Mouse (Mus musculus): Measurements from ENCODE around the gene Rabep1. TPM values are rescaled to one million over a fixed set of nuclear protein-coding genes. Genes with fewer than 3 reads are reported as not detected.
"Not testable (repeated sequence)": the region's sequence is repeated elsewhere in the genome, so short reads cannot be mapped to it uniquely, and the experiment has no call there.

Rabep1 gene
- polyA plus RNA-seq, 1 experiment from 2014 or later, result 33.0 TPM

DNA sequence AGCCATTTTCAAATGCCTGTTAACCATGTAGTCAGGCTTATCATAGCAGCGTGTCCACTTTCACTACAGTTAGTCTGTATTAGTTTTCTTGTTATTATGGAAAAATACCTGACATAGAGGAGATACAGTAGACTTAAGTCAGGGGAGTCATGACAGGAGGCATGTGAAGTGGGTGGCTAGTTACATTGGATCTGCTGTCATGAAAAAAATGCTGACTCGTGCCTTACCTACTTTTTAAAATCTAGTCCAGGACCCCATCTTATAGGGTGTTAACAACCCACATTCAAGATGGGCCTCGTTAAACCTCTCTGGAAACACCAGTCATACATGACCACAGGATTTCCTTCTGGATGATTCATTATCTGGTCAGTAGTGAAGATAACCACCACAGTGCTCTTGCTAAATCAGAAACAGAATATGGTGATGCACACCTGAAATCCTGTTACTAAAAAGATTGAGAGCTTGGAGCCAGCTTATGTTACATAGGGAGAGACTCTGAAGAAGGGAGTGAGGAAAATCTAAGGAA, 38.4 kb downstream of the Rabep1 start:
- no peak overlapping the region for H3K4me3 ChIP-seq (ENCODE audit: low read depth, low read length)
- H3K4me2 ChIP-seq (ENCODE audit: low read depth, severe bottlenecking), result no peak overlapping the region
- H3K27me3 ChIP-seq (ENCODE audit: control insufficient read depth, insufficient read depth, low read length), result no peaks in the 10 kb centered on the region
- WGBS, result 91% methylated on average over 3 of the region's 3 CpGs
- H3K4me1 ChIP-seq (ENCODE audit: control insufficient read depth, insufficient read depth, low read length), result no peaks in the 10 kb centered on the region
- no peak for DNase-seq (ENCODE audit: low spot score)
- no peak for ATAC-seq (ENCODE audit: insufficient number of reproducible peaks, low FRiP score, low TSS enrichment, low read depth)
- H3K36me3 ChIP-seq (ENCODE audit: control insufficient read depth, insufficient read depth, low read length), result no peaks in the 10 kb centered on the region
- H3K27ac ChIP-seq (replicated peaks; ENCODE audit: low read depth, low read length), result no peak overlapping the region
- H3K9me3 ChIP-seq (ENCODE audit: control insufficient read depth, low read length), result no peaks in the 10 kb centered on the region
- H3K9ac ChIP-seq (ENCODE audit: low read length), result no peak overlapping the region

DNA sequence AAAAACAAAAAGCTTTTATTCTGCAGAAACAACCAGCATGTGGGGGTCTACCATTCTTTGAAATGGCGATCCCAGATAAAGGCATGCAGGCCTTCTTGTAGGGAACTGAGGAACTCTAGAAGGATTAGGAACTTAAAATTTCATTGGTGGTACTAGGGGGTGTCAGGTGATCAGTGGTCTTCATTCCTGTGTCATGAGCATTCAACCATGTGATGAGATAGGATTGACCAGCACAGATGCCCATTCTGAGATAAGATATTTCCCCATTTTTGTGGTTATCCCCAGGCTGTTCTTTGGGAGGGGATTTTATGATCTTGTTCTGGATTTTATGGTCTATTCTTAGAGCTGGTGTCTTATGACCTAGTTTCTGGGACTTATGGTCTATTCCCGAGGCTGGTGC, 46.1 kb downstream of the Rabep1 start:
- Histone ChIP-seq H3K27me3 (ENCODE audit: control insufficient read depth, insufficient read depth, low read length) (no peaks in the 10 kb centered on the region), H3K9ac (ENCODE audit: low read length) (no peak overlapping the region), H3K9me3 (ENCODE audit: control insufficient read depth, low read length) (no peaks in the 10 kb centered on the region), H3K36me3 (ENCODE audit: control insufficient read depth, insufficient read depth, low read length) (peaks cover 10% of the 10 kb centered on the region), H3K27ac (replicated peaks; ENCODE audit: low read depth, low read length) (no peak overlapping the region), H3K4me1 (ENCODE audit: control insufficient read depth, insufficient read depth, low read length) (no peaks in the 10 kb centered on the region), H3K4me2 (ENCODE audit: low read depth, severe bottlenecking) (no peak overlapping the region), H3K4me3 (ENCODE audit: low read depth, low read length) (no peak overlapping the region)
- WGBS, result 81% methylated on average over 2 of the region's 2 CpGs
- ATAC-seq (ENCODE audit: insufficient number of reproducible peaks, low FRiP score, low TSS enrichment, low read depth) (no peak), DNase-seq (ENCODE audit: low spot score) (no peak)

DNA sequence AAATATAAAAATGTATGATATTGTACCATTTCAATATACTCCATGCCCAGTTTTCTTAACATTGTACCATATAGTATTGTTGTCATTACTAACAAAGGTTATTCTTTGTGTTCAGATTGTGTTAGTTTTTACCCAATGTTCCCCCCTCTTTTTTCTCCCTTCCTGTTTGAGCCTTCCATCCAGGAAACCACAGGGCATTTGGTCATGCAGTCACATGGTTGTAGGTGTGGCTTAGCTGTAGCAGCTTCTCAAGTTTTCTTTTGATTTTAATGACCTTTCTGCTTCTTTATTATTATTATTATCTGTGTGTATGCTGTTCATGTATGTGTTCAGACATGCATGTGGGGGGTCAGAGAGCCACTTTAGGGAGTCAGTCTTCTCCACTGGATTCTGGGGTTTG, 47.0 kb downstream of the Rabep1 start:
- Histone ChIP-seq H3K27me3 (ENCODE audit: control insufficient read depth, insufficient read depth, low read length) (no peaks in the 10 kb centered on the region), H3K9me3 (ENCODE audit: control insufficient read depth, low read length) (no peaks in the 10 kb centered on the region), H3K27ac (replicated peaks; ENCODE audit: low read depth, low read length) (no peak overlapping the region), H3K4me2 (ENCODE audit: low read depth, severe bottlenecking) (no peak overlapping the region), H3K4me3 (ENCODE audit: low read depth, low read length) (no peak overlapping the region), H3K36me3 (ENCODE audit: control insufficient read depth, insufficient read depth, low read length) (peaks cover 10% of the 10 kb centered on the region), H3K9ac (ENCODE audit: low read length) (no peak overlapping the region), H3K4me1 (ENCODE audit: control insufficient read depth, insufficient read depth, low read length) (no peaks in the 10 kb centered on the region)
- DNase-seq (ENCODE audit: low spot score) (no peak), ATAC-seq (ENCODE audit: insufficient number of reproducible peaks, low FRiP score, low TSS enrichment, low read depth) (no peak)

DNA sequence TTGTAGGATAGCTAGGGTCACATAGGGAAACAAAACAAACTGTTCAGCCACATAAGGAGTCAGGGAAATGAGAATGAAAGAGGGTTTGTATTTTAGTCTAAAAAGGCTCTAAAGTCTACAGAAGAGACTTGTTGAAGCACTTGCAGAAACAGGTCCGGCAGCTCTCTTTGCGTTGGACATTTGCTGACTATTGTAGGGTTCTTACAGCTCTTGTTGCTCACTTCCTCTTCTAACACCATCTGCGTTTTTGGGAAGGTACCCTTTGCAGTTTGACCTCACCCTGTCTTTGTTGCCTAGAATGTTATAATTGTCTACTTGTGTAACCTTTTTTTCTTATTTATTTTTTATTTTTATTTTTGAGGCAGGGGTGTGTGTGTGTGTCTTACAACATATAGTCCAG, 53.1 kb downstream of the Rabep1 start:
- ATAC-seq (ENCODE audit: insufficient number of reproducible peaks, low FRiP score, low TSS enrichment, low read depth) (no peak), DNase-seq (ENCODE audit: low spot score) (no peak)
- H3K9ac ChIP-seq (ENCODE audit: low read length), result no peak overlapping the region
- H3K4me1 ChIP-seq (ENCODE audit: control insufficient read depth, insufficient read depth, low read length), result no peaks in the 10 kb centered on the region
- H3K4me3 ChIP-seq (ENCODE audit: low read depth, low read length), result no peak overlapping the region
- no peaks in the 10 kb centered on the region for H3K27me3 ChIP-seq (ENCODE audit: control insufficient read depth, insufficient read depth, low read length)
- no peaks in the 10 kb centered on the region for H3K9me3 ChIP-seq (ENCODE audit: control insufficient read depth, low read length)
- H3K27ac ChIP-seq (replicated peaks; ENCODE audit: low read depth, low read length), result no peak overlapping the region
- no peak overlapping the region for H3K4me2 ChIP-seq (ENCODE audit: low read depth, severe bottlenecking)
- 90% methylated on average over 3 of the region's 3 CpGs for WGBS
- H3K36me3 ChIP-seq (ENCODE audit: control insufficient read depth, insufficient read depth, low read length), result peaks cover 7% of the 10 kb centered on the region

DNA sequence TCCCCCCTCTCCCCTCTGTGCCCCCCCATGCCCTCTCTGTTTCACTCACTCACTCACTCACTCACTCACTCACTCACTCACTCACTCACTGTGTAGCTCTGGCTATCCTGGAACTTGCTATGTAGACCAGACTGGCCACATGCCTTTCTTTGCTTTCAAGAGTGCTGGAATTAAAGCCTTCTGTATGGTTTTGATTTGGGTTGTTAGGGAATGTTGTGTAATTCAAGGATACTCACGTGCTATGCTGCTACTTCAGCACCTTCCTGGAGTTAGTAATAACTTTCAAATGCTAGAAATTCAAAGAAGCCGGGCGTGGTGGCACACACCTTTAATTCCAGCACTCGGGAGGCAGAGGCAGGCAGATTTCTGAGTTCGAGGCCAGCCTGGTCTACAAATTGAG, 53.6 kb downstream of the Rabep1 start:
- not testable (repeated sequence) for H3K36me3 ChIP-seq (ENCODE audit: control insufficient read depth, insufficient read depth, low read length); H3K4me2 ChIP-seq (ENCODE audit: low read depth, severe bottlenecking); H3K4me3 ChIP-seq (ENCODE audit: low read depth, low read length); DNase-seq (ENCODE audit: low spot score); H3K9ac ChIP-seq (ENCODE audit: low read length); H3K27ac ChIP-seq (replicated peaks; ENCODE audit: low read depth, low read length); H3K4me1 ChIP-seq (ENCODE audit: control insufficient read depth, insufficient read depth, low read length); H3K9me3 ChIP-seq (ENCODE audit: control insufficient read depth, low read length); H3K27me3 ChIP-seq (ENCODE audit: control insufficient read depth, insufficient read depth, low read length); ATAC-seq (ENCODE audit: insufficient number of reproducible peaks, low FRiP score, low TSS enrichment, low read depth)
- WGBS, result 89% methylated on average over 5 of the region's 5 CpGs

DNA sequence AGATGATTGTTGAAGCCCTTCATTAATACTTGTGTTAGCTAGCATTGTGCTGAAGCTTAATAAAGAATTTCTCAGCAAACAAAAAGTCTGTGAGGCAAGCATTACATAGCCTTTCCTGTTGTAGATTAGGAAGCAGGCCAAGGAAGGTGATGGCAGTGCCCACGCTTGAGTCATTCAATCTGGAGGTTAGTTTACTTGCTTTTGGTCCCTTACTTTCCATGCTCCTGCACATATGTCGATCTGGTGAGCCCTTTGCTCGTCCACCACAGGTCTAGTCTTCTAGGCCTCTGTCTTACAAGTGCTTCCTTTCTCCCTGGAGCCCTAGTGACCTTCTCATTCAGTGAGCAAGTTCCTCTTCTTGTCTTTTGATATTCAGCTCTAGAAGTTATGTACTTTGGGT, 62.1 kb downstream of the Rabep1 start:
- no peak for ATAC-seq (ENCODE audit: insufficient number of reproducible peaks, low FRiP score, low TSS enrichment, low read depth)
- 97% methylated on average over 3 of the region's 3 CpGs for WGBS

DNA sequence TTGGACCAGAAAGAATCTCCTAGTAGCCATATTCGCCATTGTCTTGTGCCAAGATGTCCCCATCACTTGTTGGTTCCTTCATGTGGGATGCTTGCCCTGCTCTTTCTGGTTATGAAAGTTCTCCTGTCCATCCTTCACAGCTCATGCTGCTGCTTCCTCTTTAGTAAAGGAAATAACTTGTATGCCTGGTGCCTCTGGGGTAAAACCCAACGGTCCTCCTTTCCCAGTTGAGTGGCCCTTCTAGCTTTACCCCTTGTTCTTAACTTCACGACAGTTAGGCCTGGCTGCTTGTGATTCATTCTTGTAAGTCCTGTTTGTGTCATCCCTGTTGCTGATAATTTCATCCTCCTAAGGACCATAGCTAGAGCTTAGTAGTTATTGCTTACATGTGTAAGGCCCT, 66.7 kb downstream of the Rabep1 start:
- ATAC-seq (ENCODE audit: insufficient number of reproducible peaks, low FRiP score, low TSS enrichment, low read depth) (no peak), DNase-seq (ENCODE audit: low spot score) (no peak)
- no peaks in the 10 kb centered on the region for H3K4me1 ChIP-seq (ENCODE audit: control insufficient read depth, insufficient read depth, low read length)
- no peak overlapping the region for H3K9ac ChIP-seq (ENCODE audit: low read length)
- H3K27ac ChIP-seq (replicated peaks; ENCODE audit: low read depth, low read length), result no peak overlapping the region
- H3K27me3 ChIP-seq (ENCODE audit: control insufficient read depth, insufficient read depth, low read length), result no peaks in the 10 kb centered on the region
- H3K9me3 ChIP-seq (ENCODE audit: control insufficient read depth, low read length), result no peaks in the 10 kb centered on the region
- H3K4me3 ChIP-seq (ENCODE audit: low read depth, low read length), result no peak overlapping the region
- no peak overlapping the region for H3K4me2 ChIP-seq (ENCODE audit: low read depth, severe bottlenecking)
- 94% methylated on average over 3 of the region's 3 CpGs for WGBS
- peaks cover 9% of the 10 kb centered on the region; the same call in 1 of the 2 replicates for H3K36me3 ChIP-seq (ENCODE audit: control insufficient read depth, insufficient read depth, low read length)

More for the DNA sequence above, 62.1 kb downstream of the Rabep1 start:
- Histone ChIP-seq H3K27ac (replicated peaks; ENCODE audit: low read depth, low read length) (no peak overlapping the region), H3K4me2 (ENCODE audit: low read depth, severe bottlenecking) (no peak overlapping the region), H3K27me3 (ENCODE audit: control insufficient read depth, insufficient read depth, low read length) (no peaks in the 10 kb centered on the region), H3K4me1 (ENCODE audit: control insufficient read depth, insufficient read depth, low read length) (no peaks in the 10 kb centered on the region), H3K9me3 (ENCODE audit: control insufficient read depth, low read length) (no peaks in the 10 kb centered on the region), H3K36me3 (ENCODE audit: control insufficient read depth, insufficient read depth, low read length) (peaks cover 9% of the 10 kb centered on the region; the same call in 1 of the 2 replicates), H3K4me3 (ENCODE audit: low read depth, low read length) (no peak overlapping the region), H3K9ac (ENCODE audit: low read length) (no peak overlapping the region)
- DNase-seq (ENCODE audit: low spot score), result no peak

DNA sequence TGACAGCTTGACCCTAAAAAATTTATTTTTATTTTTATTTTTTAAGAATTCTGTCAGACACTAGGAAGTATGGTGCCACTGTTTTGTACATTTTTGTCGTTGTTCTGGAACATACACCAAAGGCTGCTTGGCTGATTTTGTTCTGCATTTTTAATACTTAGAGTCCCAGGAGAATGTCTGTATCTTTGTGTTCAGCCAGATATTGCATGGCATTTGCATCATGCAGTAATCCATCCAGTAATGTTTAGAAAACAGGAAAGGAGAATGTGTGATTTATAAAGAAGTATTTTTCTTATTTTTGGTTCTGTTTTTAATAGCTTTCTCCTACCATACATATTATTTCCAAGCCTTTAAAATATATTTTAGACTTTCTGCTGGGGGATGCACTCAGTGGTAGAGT, 67.3 kb downstream of the Rabep1 start:
- no peak for ATAC-seq (ENCODE audit: insufficient number of reproducible peaks, low FRiP score, low TSS enrichment, low read depth)
- H3K27ac ChIP-seq (replicated peaks; ENCODE audit: low read depth, low read length), result no peak overlapping the region
- H3K4me3 ChIP-seq (ENCODE audit: low read depth, low read length), result no peak overlapping the region
- H3K9me3 ChIP-seq (ENCODE audit: control insufficient read depth, low read length), result no peaks in the 10 kb centered on the region
- WGBS, result 97% methylated on average over 1 of the region's 1 CpGs
- peaks cover 9% of the 10 kb centered on the region; the same call in 1 of the 2 replicates for H3K36me3 ChIP-seq (ENCODE audit: control insufficient read depth, insufficient read depth, low read length)
- no peak for DNase-seq (ENCODE audit: low spot score)
- H3K4me2 ChIP-seq (ENCODE audit: low read depth, severe bottlenecking), result no peak overlapping the region
- H3K9ac ChIP-seq (ENCODE audit: low read length), result no peak overlapping the region
- H3K4me1 ChIP-seq (ENCODE audit: control insufficient read depth, insufficient read depth, low read length), result no peaks in the 10 kb centered on the region
- no peaks in the 10 kb centered on the region for H3K27me3 ChIP-seq (ENCODE audit: control insufficient read depth, insufficient read depth, low read length)

DNA sequence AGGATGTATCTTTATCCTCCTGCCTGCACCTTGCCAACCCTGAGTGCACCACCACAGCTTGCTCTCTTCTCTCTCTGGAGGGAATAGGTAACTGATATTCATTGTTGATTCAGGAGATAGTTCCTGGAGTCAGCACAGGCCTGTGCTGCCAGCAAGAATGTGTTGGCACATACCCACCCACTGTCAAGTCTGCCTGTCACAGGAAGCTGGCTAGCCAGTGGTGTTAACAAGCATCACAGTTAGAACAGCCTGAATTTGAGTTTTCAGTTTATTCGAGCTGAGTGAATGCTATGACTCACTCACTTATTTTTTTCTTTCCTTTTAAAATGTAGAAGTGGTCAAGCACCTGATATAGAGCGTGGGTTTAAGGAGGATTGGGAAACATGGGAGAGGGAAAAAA, 73.3 kb downstream of the Rabep1 start:
- ATAC-seq (ENCODE audit: insufficient number of reproducible peaks, low FRiP score, low TSS enrichment, low read depth), result no peak
- Histone ChIP-seq H3K27ac (replicated peaks; ENCODE audit: low read depth, low read length) (no peak overlapping the region), H3K36me3 (ENCODE audit: control insufficient read depth, insufficient read depth, low read length) (peaks cover 4% of the 10 kb centered on the region), H3K4me2 (ENCODE audit: low read depth, severe bottlenecking) (no peak overlapping the region), H3K9ac (ENCODE audit: low read length) (no peak overlapping the region), H3K27me3 (ENCODE audit: control insufficient read depth, insufficient read depth, low read length) (no peaks in the 10 kb centered on the region), H3K4me3 (ENCODE audit: low read depth, low read length) (no peak overlapping the region), H3K4me1 (ENCODE audit: control insufficient read depth, insufficient read depth, low read length) (no peaks in the 10 kb centered on the region), H3K9me3 (ENCODE audit: control insufficient read depth, low read length) (no peaks in the 10 kb centered on the region)
- DNase-seq (ENCODE audit: low spot score), result no peak
- 91% methylated on average over 2 of the region's 2 CpGs for WGBS
